Mouse (Mus musculus) heart, embryonic 13.5 days (tissue): Measurements from ENCODE around the gene Dut. TPM values are rescaled to one million over a fixed set of nuclear protein-coding genes. Genes with fewer than 3 reads are reported as not detected.
A peak's percentile ranks its signal among the peaks of the same experiment; 100 is the strongest.

Experiments
- ATAC-seq: fragments of 200-750 bp; cut with Nextera tagmentation; 2 replicates; pipeline ENCODE4 v1.8.0; 2017; ENCODE audit warnings: moderate TSS enrichment; ENCODE audit not compliant: insufficient number of reproducible peaks, low FRiP score, low TSS enrichment; ENCODE audit errors: extremely low read depth
- H3K27ac ChIP-seq: fragments of 300-500 bp; sonication (generic); replicated peaks from 2 replicates; pipeline ENCODE4 v1.5.1; 2015; ENCODE audit warnings: moderate library complexity, mild to moderate bottlenecking, inconsistent platforms
- H3K27me3 ChIP-seq: fragments of 300-500 bp; sonication (generic); replicated peaks from 2 replicates; pipeline ENCODE4 v1.6.1; 2015; ENCODE audit warnings: mild to moderate bottlenecking, inconsistent platforms
- H3K36me3 ChIP-seq: fragments of 300-500 bp; sonication (generic); 2 replicates; pipeline ENCODE4 v1.6.1; 2015; ENCODE audit warnings: mild to moderate bottlenecking, inconsistent platforms
- H3K4me1 ChIP-seq: fragments of 300-500 bp; sonication (generic); 2 replicates; pipeline ENCODE4 v1.6.1; 2015; ENCODE audit warnings: inconsistent platforms
- H3K4me2 ChIP-seq: fragments of 300-500 bp; sonication (generic); 2 replicates; pipeline ENCODE4 v1.6.1; 2015; ENCODE audit warnings: inconsistent platforms, mild to moderate bottlenecking, moderate library complexity
- H3K4me3 ChIP-seq: fragments of 300-500 bp; sonication (generic); 2 replicates; pipeline ENCODE4 v1.5.1; 2015; ENCODE audit warnings: moderate library complexity, mild to moderate bottlenecking, inconsistent platforms
- H3K9ac ChIP-seq: fragments of 300-500 bp; sonication (generic); 2 replicates; pipeline ENCODE4 v1.6.1; 2015; ENCODE audit warnings: inconsistent platforms, mild to moderate bottlenecking, moderate library complexity
- H3K9me3 ChIP-seq: fragments of 300-500 bp; sonication (generic); 2 replicates; pipeline ENCODE4 v1.6.1; 2016; ENCODE audit warnings: inconsistent platforms
- WGBS: fragments of 180-500 bp; shearing (Covaris S2); methylation state at CpG from one replicate; pipeline ENCODE4 v1.1.7; 2015; ENCODE audit warnings: mixed read lengths; 5-methylcytosine and 5-hydroxymethylcytosine counted together
- polyA plus RNA-seq: library from polyadenylated mRNA; unstranded; fragments of >200 nt; fragmentation: Nextera tagmentation; extraction: Ambion mirVana; gene quantifications from 2 replicates; pipeline ENCODE4 v1.2.1, GENCODE M21; 2015

The Dut gene
- polyA plus RNA-seq, 1 experiment from 2014 or later = 113 TPM

GRCm38 (mm10) chr2:125233537-125233936 lies 13.5 kb upstream of the Dut start:
- H3K9ac ChIP-seq = no peak overlapping the region
- no peak overlapping the region for H3K4me3 ChIP-seq
- H3K4me2 ChIP-seq = no peak overlapping the region
- H3K27me3 ChIP-seq = no peaks in the 10 kb centered on the region
- H3K4me1 ChIP-seq = peaks cover 13% of the 10 kb centered on the region
- no peak overlapping the region for H3K27ac ChIP-seq
- ATAC-seq = no peak
- H3K9me3 ChIP-seq = no peaks in the 10 kb centered on the region
- 71% methylated on average over 2 of the region's 2 CpGs for WGBS
- no peaks in the 10 kb centered on the region for H3K36me3 ChIP-seq

GRCm38 (mm10) chr2:125234049-125234448 lies 12.9 kb upstream of the Dut start:
- Histone ChIP-seq H3K9ac (no peak overlapping the region), H3K4me3 (no peak overlapping the region), H3K36me3 (no peaks in the 10 kb centered on the region), H3K27ac (no peak overlapping the region), H3K4me2 (no peak overlapping the region), H3K27me3 (no peaks in the 10 kb centered on the region), H3K9me3 (no peaks in the 10 kb centered on the region), H3K4me1 (peaks cover 11% of the 10 kb centered on the region)
- ATAC-seq = no peak
- 77% methylated on average over 2 of the region's 2 CpGs for WGBS

- no peak overlapping the region for H3K4me2 ChIP-seq
- no peak for ATAC-seq
Observed at GRCm38 (mm10) chr2:125245545-125246285, 1.3 kb upstream of the Dut start.

GRCm38 (mm10) chr2:125246669-125247068 lies 321 bp upstream of the Dut start:
- H3K36me3 ChIP-seq = peaks cover 27% of the 10 kb centered on the region
- H3K4me2 ChIP-seq = peak overlapping the region; percentile 75
- H3K4me1 ChIP-seq = peaks cover 33% of the 10 kb centered on the region
- 9% methylated on average over 9 of the region's 9 CpGs for WGBS
- no peak for ATAC-seq
- H3K9ac ChIP-seq = peak overlapping the region; percentile 89
- H3K27ac ChIP-seq = peak overlapping the region; percentile 94
- H3K4me3 ChIP-seq = peak overlapping the region; percentile 70
- no peaks in the 10 kb centered on the region for H3K9me3 ChIP-seq
- H3K27me3 ChIP-seq = no peaks in the 10 kb centered on the region

More at GRCm38 (mm10) chr2:125245545-125246285, 1.3 kb upstream of the Dut start:
- H3K27me3 ChIP-seq = no peaks in the 10 kb centered on the region
- H3K4me1 ChIP-seq = peaks cover 33% of the 10 kb centered on the region
- no peak overlapping the region for H3K4me3 ChIP-seq
- H3K27ac ChIP-seq = no peak overlapping the region
- H3K9ac ChIP-seq = no peak overlapping the region
- H3K36me3 ChIP-seq = peaks cover 17% of the 10 kb centered on the region
- WGBS = 89% methylated on average over 3 of the region's 3 CpGs
- no peaks in the 10 kb centered on the region for H3K9me3 ChIP-seq

- ATAC-seq = peak; percentile 5; the same call in 1 of the 2 replicates
- peaks cover 33% of the 10 kb centered on the region for H3K4me1 ChIP-seq
- WGBS = under 1% methylated on average over 9 of the region's 9 CpGs
- peaks cover 38% of the 10 kb centered on the region for H3K36me3 ChIP-seq
- no peaks in the 10 kb centered on the region for H3K27me3 ChIP-seq
- H3K9ac ChIP-seq = peak overlapping the region; percentile 89
- peak overlapping the region; percentile 75 for H3K4me2 ChIP-seq
- peak overlapping the region; percentile 70 for H3K4me3 ChIP-seq
- H3K27ac ChIP-seq = peak overlapping the region; percentile 94
- H3K9me3 ChIP-seq = no peaks in the 10 kb centered on the region
Observed at GRCm38 (mm10) chr2:125247962-125248235, 909 bp downstream of the Dut start.

- no peak for ATAC-seq
- Histone ChIP-seq H3K4me1 (peaks cover 33% of the 10 kb centered on the region), H3K36me3 (peaks cover 42% of the 10 kb centered on the region), H3K9me3 (no peaks in the 10 kb centered on the region), H3K27me3 (no peaks in the 10 kb centered on the region), H3K4me3 (peak overlapping the region; percentile 70), H3K4me2 (peak overlapping the region; percentile 75), H3K27ac (peak overlapping the region; percentile 94), H3K9ac (peak overlapping the region; percentile 89)
- WGBS = 1% methylated on average over 8 of the region's 8 CpGs
Observed at GRCm38 (mm10) chr2:125248256-125248655, 1.3 kb downstream of the Dut start.

GRCm38 (mm10) chr2:125249339-125249738 lies 2.3 kb downstream of the Dut start:
- Histone ChIP-seq H3K27ac (no peak overlapping the region), H3K9ac (peak overlapping the region; percentile 89; the same call in 1 of the 2 replicates), H3K4me3 (peak overlapping the region; percentile 70), H3K36me3 (peaks cover 53% of the 10 kb centered on the region), H3K27me3 (no peaks in the 10 kb centered on the region), H3K9me3 (peaks cover 2% of the 10 kb centered on the region; the same call in 1 of the 2 replicates), H3K4me2 (peak overlapping the region; percentile 75), H3K4me1 (peaks cover 33% of the 10 kb centered on the region)
- WGBS = 70% methylated on average over 4 of the region's 4 CpGs
- ATAC-seq = no peak

GRCm38 (mm10) chr2:125249874-125250273 lies 2.9 kb downstream of the Dut start:
- no peak overlapping the region for H3K4me3 ChIP-seq
- peaks cover 58% of the 10 kb centered on the region for H3K36me3 ChIP-seq
- H3K4me2 ChIP-seq = peak overlapping the region; percentile 75
- no peak overlapping the region for H3K27ac ChIP-seq
- no peak for ATAC-seq
- no peak overlapping the region for H3K9ac ChIP-seq
- H3K9me3 ChIP-seq = peaks cover 5% of the 10 kb centered on the region; the same call in 1 of the 2 replicates
- H3K4me1 ChIP-seq = peaks cover 33% of the 10 kb centered on the region
- H3K27me3 ChIP-seq = no peaks in the 10 kb centered on the region
- 88% methylated on average over 4 of the region's 4 CpGs for WGBS

- WGBS = 84% methylated on average over 4 of the region's 4 CpGs
- Histone ChIP-seq H3K4me3 (no peak overlapping the region), H3K4me2 (no peak overlapping the region), H3K27ac (no peak overlapping the region), H3K9me3 (peaks cover 5% of the 10 kb centered on the region; the same call in 1 of the 2 replicates), H3K4me1 (peaks cover 25% of the 10 kb centered on the region), H3K36me3 (peaks cover 76% of the 10 kb centered on the region), H3K27me3 (no peaks in the 10 kb centered on the region), H3K9ac (no peak overlapping the region)
- no peak for ATAC-seq
Observed at GRCm38 (mm10) chr2:125251781-125252180, 4.8 kb downstream of the Dut start.

GRCm38 (mm10) chr2:125252275-125252674 lies 5.3 kb downstream of the Dut start:
- no peak overlapping the region for H3K27ac ChIP-seq
- H3K4me3 ChIP-seq = no peak overlapping the region
- peaks cover 81% of the 10 kb centered on the region for H3K36me3 ChIP-seq
- no peak for ATAC-seq
- H3K9ac ChIP-seq = no peak overlapping the region
- no peaks in the 10 kb centered on the region for H3K27me3 ChIP-seq
- H3K9me3 ChIP-seq = peaks cover 5% of the 10 kb centered on the region; the same call in 1 of the 2 replicates
- whole genome bisulfite sequencing = 64% methylated on average over 2 of the region's 2 CpGs
- H3K4me1 ChIP-seq = peaks cover 25% of the 10 kb centered on the region
- H3K4me2 ChIP-seq = no peak overlapping the region

- Histone ChIP-seq H3K9ac (no peak overlapping the region), H3K4me1 (peaks cover 17% of the 10 kb centered on the region), H3K4me3 (no peak overlapping the region), H3K36me3 (peaks cover 92% of the 10 kb centered on the region), H3K4me2 (no peak overlapping the region), H3K27me3 (no peaks in the 10 kb centered on the region), H3K27ac (no peak overlapping the region), H3K9me3 (peaks cover 5% of the 10 kb centered on the region; the same call in 1 of the 2 replicates)
- no peak for ATAC-seq
- WGBS = 94% methylated on average over 6 of the region's 6 CpGs
Observed at GRCm38 (mm10) chr2:125253699-125254098, 6.7 kb downstream of the Dut start.

GRCm38 (mm10) chr2:125254630-125255029 lies 7.6 kb downstream of the Dut start:
- Histone ChIP-seq H3K9me3 (peaks cover 5% of the 10 kb centered on the region; the same call in 1 of the 2 replicates), H3K27ac (no peak overlapping the region), H3K27me3 (no peaks in the 10 kb centered on the region), H3K36me3 (peaks cover 94% of the 10 kb centered on the region), H3K4me3 (no peak overlapping the region), H3K9ac (no peak overlapping the region), H3K4me1 (peaks cover 8% of the 10 kb centered on the region), H3K4me2 (no peak overlapping the region)
- WGBS = 87% methylated on average over 3 of the region's 3 CpGs
- ATAC-seq = no peak
